Mouse (Mus musculus): ENCODE measurements around the gene Fzr1. TPM values are rescaled to one million over a fixed set of nuclear protein-coding genes. Genes with fewer than 3 reads are reported as not detected.

The Fzr1 gene
- total and polyA plus RNA-seq, 2 experiments from 2014 or later: 47.6 to 48.4 TPM

DNA sequence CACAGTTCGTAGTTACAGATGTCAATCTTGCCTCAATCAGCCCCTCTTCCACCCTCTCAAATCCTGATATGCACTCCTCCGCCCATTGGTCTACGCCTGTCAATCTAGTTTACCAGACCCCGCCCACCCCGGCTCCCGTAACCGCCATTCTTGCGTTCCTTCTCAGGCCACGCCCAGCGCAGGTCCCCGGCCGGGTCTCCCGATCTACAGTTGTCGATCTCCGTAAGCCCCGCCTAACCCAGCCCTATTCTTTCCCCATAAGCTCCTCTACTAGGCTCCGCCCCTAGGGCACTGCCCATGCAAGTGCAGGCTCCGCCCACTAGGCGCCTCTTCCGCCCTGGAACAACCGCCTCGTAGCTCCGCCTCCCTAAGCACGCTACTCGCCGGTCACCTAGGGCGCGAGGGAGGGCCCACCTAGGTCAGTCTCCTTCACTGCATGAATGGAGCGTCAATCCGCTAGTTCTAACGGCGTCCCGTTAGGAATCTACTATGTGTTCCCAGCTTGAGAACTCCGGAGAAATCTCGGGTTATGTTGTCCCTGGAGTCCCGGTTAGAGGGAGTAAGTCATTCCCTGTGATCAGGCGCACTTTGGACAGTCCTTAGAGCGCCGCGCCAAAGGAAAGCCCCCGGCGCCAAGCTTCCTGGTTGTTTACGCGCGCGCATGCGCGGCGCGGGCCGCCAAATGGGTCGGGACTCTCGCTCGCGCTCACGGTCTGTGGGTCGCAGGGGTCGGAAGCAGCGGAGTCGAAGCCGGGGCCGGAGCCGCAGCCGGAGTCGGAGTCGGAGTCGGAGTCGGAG lies 57.6 kb downstream of the Fzr1 start, which contains the start of gene Cactin:
Gene Cactin (plus strand): TSS at position 554 of the 798 bp plus-strand sequence.
- Histone ChIP-seq H3K4me2 (ENCODE audit: low read depth, low read length) (peak within 1 kb of the TSS; percentile 86), H3K4me3 (ENCODE audit: low read depth, low read length) (peak within 1 kb of the TSS; percentile 97), H3K36me3 (replicated peaks; ENCODE audit: control insufficient read depth, insufficient read depth, low read length) (peaks cover 55% of the 10 kb centered on the region), H3K27me3 (ENCODE audit: control insufficient read depth, insufficient read depth, low read length) (no peaks in the 10 kb centered on the region), H3K9ac (replicated peaks; ENCODE audit: low read depth, low read length) (peak within 1 kb of the TSS; percentile 93), H3K27ac (ENCODE audit: low read depth) (peak within 1 kb of the TSS; percentile 92), H3K4me1 (ENCODE audit: control insufficient read depth, insufficient read depth) (peaks cover 19% of the 10 kb centered on the region), H3K9me3 (replicated peaks; ENCODE audit: control insufficient read depth, low read length) (no peaks in the 10 kb centered on the region)
- peak; percentile 29 for TF ChIP-seq CTCF (IDR thresholded peaks at IDR 0.05; ENCODE audit: low read depth)
- peak; percentile 96 for TF ChIP-seq EP300 (IDR thresholded peaks at IDR 0.05; ENCODE audit: low read depth)
- peak; percentile 91 for ATAC-seq (ENCODE audit: insufficient read depth, low read depth)
- under 1% methylated on average over 67 of the region's 68 CpGs for WGBS
- peak; percentile 100 for DNase-seq (ENCODE audit: low spot score)

- H3K4me1 ChIP-seq (ENCODE audit: control insufficient read depth, insufficient read depth): peaks cover 19% of the 10 kb centered on the region
- 2% methylated on average over 38 of the region's 38 CpGs for WGBS
Measured at GRCm38 (mm10) chr10:81319741-81320549, 58.4 kb downstream of the Fzr1 start.

DNA sequence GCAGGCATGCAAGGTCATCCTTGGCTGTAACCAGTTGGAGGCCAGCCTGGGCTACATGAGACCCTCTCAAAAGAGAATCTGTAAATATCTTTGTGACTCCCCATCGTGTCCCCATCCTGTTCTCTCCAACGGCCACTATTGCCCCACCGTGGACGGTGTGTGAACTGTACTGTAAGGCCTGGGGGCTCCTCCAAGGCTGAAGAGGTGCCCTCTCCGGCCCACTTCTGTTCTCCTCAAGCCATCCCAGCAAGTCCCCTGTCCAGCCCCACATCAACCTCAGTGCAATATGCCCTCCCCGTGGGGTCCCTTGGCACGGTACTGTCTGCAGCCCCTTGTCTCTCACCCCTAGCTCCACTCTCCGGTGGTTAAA lies 59.0 kb downstream of the Fzr1 start:
- H3K9ac ChIP-seq (replicated peaks; ENCODE audit: low read depth, low read length): peak overlapping the region; percentile 55
- DNase-seq (ENCODE audit: low spot score) (no peak), ATAC-seq (ENCODE audit: insufficient read depth, low read depth) (no peak)
- H3K27ac ChIP-seq (ENCODE audit: low read depth): peak overlapping the region; percentile 92; the same call in 1 of the 2 replicates
- H3K36me3 ChIP-seq (replicated peaks; ENCODE audit: control insufficient read depth, insufficient read depth, low read length): peaks cover 55% of the 10 kb centered on the region
- peaks cover 19% of the 10 kb centered on the region for H3K4me1 ChIP-seq (ENCODE audit: control insufficient read depth, insufficient read depth)
- no peak for TF ChIP-seq EP300 (IDR thresholded peaks at IDR 0.05; ENCODE audit: low read depth)
- TF ChIP-seq CTCF (IDR thresholded peaks at IDR 0.05; ENCODE audit: low read depth): 0 out of 2 replicates have a peak, but pooled peaks have one; percentile 21
- peak overlapping the region; percentile 68 for H3K4me2 ChIP-seq (ENCODE audit: low read depth, low read length)
- peak overlapping the region; percentile 44; the same call in 1 of the 2 replicates for H3K4me3 ChIP-seq (ENCODE audit: low read depth, low read length)
- no peaks in the 10 kb centered on the region for H3K27me3 ChIP-seq (ENCODE audit: control insufficient read depth, insufficient read depth, low read length)
- 28% methylated on average over 8 of the region's 8 CpGs for WGBS
- H3K9me3 ChIP-seq (replicated peaks; ENCODE audit: control insufficient read depth, low read length): no peaks in the 10 kb centered on the region

More at GRCm38 (mm10) chr10:81319741-81320549, 58.4 kb downstream of the Fzr1 start:
- TF ChIP-seq CTCF (IDR thresholded peaks at IDR 0.05; ENCODE audit: low read depth): no peak
- peak; percentile 41; the same call in 1 of the 2 replicates for TF ChIP-seq EP300 (IDR thresholded peaks at IDR 0.05; ENCODE audit: low read depth)
- DNase-seq (ENCODE audit: low spot score) (no peak), ATAC-seq (ENCODE audit: insufficient read depth, low read depth) (no peak; the same call in 1 of the 2 replicates)
- peak overlapping the region; percentile 55 for H3K9ac ChIP-seq (replicated peaks; ENCODE audit: low read depth, low read length)
- no peaks in the 10 kb centered on the region for H3K27me3 ChIP-seq (ENCODE audit: control insufficient read depth, insufficient read depth, low read length)
- H3K4me3 ChIP-seq (ENCODE audit: low read depth, low read length): peak overlapping the region; percentile 44
- H3K9me3 ChIP-seq (replicated peaks; ENCODE audit: control insufficient read depth, low read length): no peaks in the 10 kb centered on the region
- peaks cover 55% of the 10 kb centered on the region for H3K36me3 ChIP-seq (replicated peaks; ENCODE audit: control insufficient read depth, insufficient read depth, low read length)
- peak overlapping the region; percentile 92 for H3K27ac ChIP-seq (ENCODE audit: low read depth)
- peak overlapping the region; percentile 68 for H3K4me2 ChIP-seq (ENCODE audit: low read depth, low read length)

GRCm38 (mm10) chr10:81318589-81319329 lies 59.6 kb downstream of the Fzr1 start:
- Histone ChIP-seq H3K27ac (ENCODE audit: low read depth) (0 out of 2 replicates have a peak overlapping the region, but pooled peaks have one; percentile 92), H3K4me3 (ENCODE audit: low read depth, low read length) (no peak overlapping the region), H3K9ac (replicated peaks; ENCODE audit: low read depth, low read length) (0 out of 2 replicates have a peak overlapping the region, but pooled peaks have one; percentile 55)

DNA sequence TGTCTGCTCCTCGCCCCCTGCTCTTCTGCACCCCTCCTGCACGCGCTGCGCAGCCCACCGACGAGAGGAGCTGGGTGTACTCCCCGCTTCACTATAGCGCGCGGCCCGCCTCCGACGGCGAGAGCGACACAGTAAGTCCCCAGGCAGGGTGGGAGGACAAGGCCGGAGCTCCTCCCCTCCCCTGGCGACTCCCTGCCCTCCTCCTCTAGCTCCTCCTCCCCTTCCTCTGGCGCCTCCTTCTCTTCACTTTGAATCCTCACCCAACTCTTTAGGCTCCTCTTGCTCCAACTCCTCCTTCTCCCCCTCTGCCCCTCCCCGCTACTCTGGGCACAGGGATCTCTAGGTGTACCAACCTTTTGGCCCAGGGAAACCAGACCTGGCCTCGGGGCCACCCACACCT lies 61.0 kb downstream of the Fzr1 start:
- DNase-seq (ENCODE audit: low spot score): no peak
- Histone ChIP-seq H3K27me3 (ENCODE audit: control insufficient read depth, insufficient read depth, low read length) (no peaks in the 10 kb centered on the region), H3K9me3 (replicated peaks; ENCODE audit: control insufficient read depth, low read length) (no peaks in the 10 kb centered on the region), H3K27ac (ENCODE audit: low read depth) (no peak overlapping the region), H3K4me3 (ENCODE audit: low read depth, low read length) (no peak overlapping the region), H3K9ac (replicated peaks; ENCODE audit: low read depth, low read length) (peak overlapping the region; percentile 17; the same call in 1 of the 2 replicates), H3K4me1 (ENCODE audit: control insufficient read depth, insufficient read depth) (peaks cover 19% of the 10 kb centered on the region), H3K36me3 (replicated peaks; ENCODE audit: control insufficient read depth, insufficient read depth, low read length) (peaks cover 55% of the 10 kb centered on the region), H3K4me2 (ENCODE audit: low read depth, low read length) (peak overlapping the region; percentile 47)
- 31% methylated on average over 20 of the region's 20 CpGs for WGBS
- TF ChIP-seq CTCF (IDR thresholded peaks at IDR 0.05; ENCODE audit: low read depth) (no peak), EP300 (IDR thresholded peaks at IDR 0.05; ENCODE audit: low read depth) (no peak)
- no peak for ATAC-seq (ENCODE audit: insufficient read depth, low read depth)

More at GRCm38 (mm10) chr10:81318589-81319329, 59.6 kb downstream of the Fzr1 start:
- ATAC-seq (ENCODE audit: insufficient read depth, low read depth) (no peak), DNase-seq (ENCODE audit: low spot score) (no peak)
- WGBS: 80% methylated on average over 13 of the region's 13 CpGs
- TF ChIP-seq EP300 (IDR thresholded peaks at IDR 0.05; ENCODE audit: low read depth): no peak
- TF ChIP-seq CTCF (IDR thresholded peaks at IDR 0.05; ENCODE audit: low read depth): no peak
- no peak overlapping the region for H3K4me2 ChIP-seq (ENCODE audit: low read depth, low read length)
- no peaks in the 10 kb centered on the region for H3K27me3 ChIP-seq (ENCODE audit: control insufficient read depth, insufficient read depth, low read length)
- H3K9me3 ChIP-seq (replicated peaks; ENCODE audit: control insufficient read depth, low read length): no peaks in the 10 kb centered on the region
- peaks cover 55% of the 10 kb centered on the region for H3K36me3 ChIP-seq (replicated peaks; ENCODE audit: control insufficient read depth, insufficient read depth, low read length)
- H3K4me1 ChIP-seq (ENCODE audit: control insufficient read depth, insufficient read depth): peaks cover 19% of the 10 kb centered on the region
